In the genomic region with DNA sequence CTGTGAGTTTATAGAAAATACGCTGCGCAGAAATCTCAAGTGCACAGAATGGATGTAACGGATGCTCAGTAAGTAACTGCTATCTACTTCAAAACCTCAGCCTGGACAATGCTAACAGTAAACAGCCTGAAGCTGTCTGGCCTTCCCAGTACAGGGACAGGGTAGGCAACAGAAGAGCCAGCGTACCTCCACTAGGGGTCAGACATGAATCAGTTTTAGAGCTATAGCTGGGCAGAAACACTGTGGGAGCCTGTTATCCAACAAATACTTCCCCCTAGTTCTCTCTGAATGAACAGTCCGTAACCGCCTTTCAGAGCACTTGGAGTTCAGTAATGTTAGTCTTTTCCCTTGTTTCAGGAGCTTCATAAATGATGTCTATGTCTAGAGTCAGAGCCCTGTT, we compare ENCODE assay signal across 8 mouse cellular contexts.
DNase-seq lines count a peak whose midpoint lies in the region; ATAC-seq and TF ChIP-seq lines count a peak whose summit lies in the region.

No protein-coding gene starts in this region.

- peak; percentile 83 for ATAC-seq in forebrain, embryonic 12.5 days (ENCODE audit: low FRiP score)
- ATAC-seq in heart, postnatal 0 days (ENCODE audit: insufficient read depth, low read depth) = peak; percentile 91
- peak; percentile 74 for ATAC-seq in liver, embryonic 15.5 days (ENCODE audit: insufficient read depth)
- ATAC-seq in neural tube, embryonic 12.5 days (ENCODE audit: low FRiP score, low read depth) = peak; percentile 85

- H3K4me2 ChIP-seq in forebrain, embryonic 12.5 days = no peak overlapping the region
- peak overlapping the region; percentile 32 for H3K4me2 ChIP-seq in heart, postnatal 0 days (ENCODE audit: low read depth, low read length)
- H3K4me2 ChIP-seq in liver, embryonic 15.5 days = 0 out of 2 replicates have a peak overlapping the region, but pooled peaks have one; percentile 20
- no peak overlapping the region for H3K4me2 ChIP-seq in neural tube, embryonic 12.5 days (replicated peaks)

- H3K27me3 ChIP-seq in E14TG2a.4 (ENCODE audit: insufficient read depth, low read length) = no peaks in the 10 kb centered on the region
- no peaks in the 10 kb centered on the region for H3K27me3 ChIP-seq in forebrain, embryonic 12.5 days
- no peaks in the 10 kb centered on the region for H3K27me3 ChIP-seq in heart, postnatal 0 days (ENCODE audit: control insufficient read depth, insufficient read depth, low read length)
- no peaks in the 10 kb centered on the region for H3K27me3 ChIP-seq in liver, embryonic 15.5 days
- H3K27me3 ChIP-seq in neural tube, embryonic 12.5 days (replicated peaks) = no peaks in the 10 kb centered on the region

- no peak overlapping the region for H3K9ac ChIP-seq in forebrain, embryonic 12.5 days
- H3K9ac ChIP-seq in heart, postnatal 0 days (replicated peaks; ENCODE audit: low read depth, low read length) = no peak overlapping the region
- no peak overlapping the region for H3K9ac ChIP-seq in liver, embryonic 15.5 days
- no peak overlapping the region for H3K9ac ChIP-seq in neural tube, embryonic 12.5 days

- H3K9me3 ChIP-seq in E14TG2a.4 (ENCODE audit: low read length) = no peaks in the 10 kb centered on the region; the same call in 1 of the 2 replicates
- no peaks in the 10 kb centered on the region for H3K9me3 ChIP-seq in forebrain, embryonic 12.5 days
- no peaks in the 10 kb centered on the region for H3K9me3 ChIP-seq in heart, postnatal 0 days (replicated peaks; ENCODE audit: control insufficient read depth, low read length)
- H3K9me3 ChIP-seq in liver, embryonic 15.5 days (replicated peaks) = no peaks in the 10 kb centered on the region
- no peaks in the 10 kb centered on the region for H3K9me3 ChIP-seq in neural tube, embryonic 12.5 days

- TF ChIP-seq CTCF in E14TG2a.4 (conservative IDR thresholded peaks at IDR 0.05; ENCODE audit: low read length) = peak; percentile 61
- TF ChIP-seq CTCF in heart, postnatal 0 days (IDR thresholded peaks at IDR 0.05; ENCODE audit: low read depth) = peak; percentile 88

- H3K4me1 ChIP-seq in E14TG2a.4 (replicated peaks; ENCODE audit: low read depth, low read length) = peaks cover 12% of the 10 kb centered on the region; the same call in 1 of the 2 replicates
- peaks cover 12% of the 10 kb centered on the region for H3K4me1 ChIP-seq in forebrain, embryonic 12.5 days
- peaks cover 10% of the 10 kb centered on the region; the same call in 1 of the 2 replicates for H3K4me1 ChIP-seq in heart, postnatal 0 days (ENCODE audit: control insufficient read depth, insufficient read depth)
- H3K4me1 ChIP-seq in liver, embryonic 15.5 days (replicated peaks) = 0 out of 2 replicates have a peak, but pooled peaks cover 4% of the 10 kb centered on the region
- peaks cover 6% of the 10 kb centered on the region; the same call in 1 of the 2 replicates for H3K4me1 ChIP-seq in neural tube, embryonic 12.5 days

- WGBS in forebrain, embryonic 12.5 days = 40% methylated on average over 6 of the region's 6 CpGs
- WGBS in heart, postnatal 0 days = 29% methylated on average over 6 of the region's 6 CpGs
- 42% methylated on average over 6 of the region's 6 CpGs for WGBS in liver, embryonic 15.5 days (ENCODE audit: insufficient replicate concordance)
- 43% methylated on average over 6 of the region's 6 CpGs for WGBS in neural tube, embryonic 12.5 days

- H3K4me3 ChIP-seq in E14TG2a.4 (replicated peaks; ENCODE audit: low read length) = no peak overlapping the region
- no peak overlapping the region for H3K4me3 ChIP-seq in forebrain, embryonic 12.5 days (replicated peaks)
- H3K4me3 ChIP-seq in heart, postnatal 0 days (ENCODE audit: low read depth, low read length) = no peak overlapping the region
- no peak overlapping the region for H3K4me3 ChIP-seq in liver, embryonic 15.5 days (replicated peaks)
- H3K4me3 ChIP-seq in neural tube, embryonic 12.5 days = no peak overlapping the region

- peak; percentile 59 for DNase-seq in c-Kit-positive CD71-positive TER-119-negative erythroid progenitor cells, embryonic 14.5 days (ENCODE audit: low read depth)
- peak; percentile 88 for DNase-seq in heart, postnatal 0 days (ENCODE audit: low spot score)
- peak; percentile 81 to 82 for DNase-seq in kidney, postnatal 36 days
- peak; percentile 74 for DNase-seq in telencephalon, adult 2 months (ENCODE audit: low read depth, low spot score)

- H3K36me3 ChIP-seq in E14TG2a.4 (ENCODE audit: insufficient read depth, low read length) = peaks cover 7% of the 10 kb centered on the region
- peaks cover 4% of the 10 kb centered on the region; the same call in 1 of the 2 replicates for H3K36me3 ChIP-seq in forebrain, embryonic 12.5 days (replicated peaks)
- no peaks in the 10 kb centered on the region for H3K36me3 ChIP-seq in heart, postnatal 0 days (replicated peaks; ENCODE audit: control insufficient read depth, insufficient read depth, low read length)
- 0 out of 2 replicates have a peak, but pooled peaks cover 3% of the 10 kb centered on the region for H3K36me3 ChIP-seq in liver, embryonic 15.5 days (replicated peaks)
- no peaks in the 10 kb centered on the region for H3K36me3 ChIP-seq in neural tube, embryonic 12.5 days

- TF ChIP-seq EP300 in heart, postnatal 0 days (IDR thresholded peaks at IDR 0.05; ENCODE audit: low read depth) = no peak

- H3K27ac ChIP-seq in forebrain, embryonic 12.5 days = 0 out of 2 replicates have a peak overlapping the region, but pooled peaks have one; percentile 15
- H3K27ac ChIP-seq in heart, postnatal 0 days (ENCODE audit: low read depth) = peak overlapping the region; percentile 7; the same call in 1 of the 2 replicates
- H3K27ac ChIP-seq in liver, embryonic 15.5 days (replicated peaks) = no peak overlapping the region
- no peak overlapping the region for H3K27ac ChIP-seq in neural tube, embryonic 12.5 days

Comparison
In these comparisons a context has a peak if more than half of its experiments do, and no peak if none do; other contexts are left out.
1. H3K27ac ChIP-seq: peak in forebrain, embryonic 12.5 days (single experiment) and heart, postnatal 0 days (single experiment); none in liver, embryonic 15.5 days (single experiment) and neural tube, embryonic 12.5 days (single experiment).
2. H3K4me2 ChIP-seq: peak in heart, postnatal 0 days (single experiment) and liver, embryonic 15.5 days (single experiment); none in forebrain, embryonic 12.5 days (single experiment) and neural tube, embryonic 12.5 days (single experiment).
3. Peak in every context shown above with its lines, with median percentiles within 50 percentile points of each other: DNase-seq and ATAC-seq.